20 mouse cellular contexts compared by ENCODE assay signal in the genomic region with DNA sequence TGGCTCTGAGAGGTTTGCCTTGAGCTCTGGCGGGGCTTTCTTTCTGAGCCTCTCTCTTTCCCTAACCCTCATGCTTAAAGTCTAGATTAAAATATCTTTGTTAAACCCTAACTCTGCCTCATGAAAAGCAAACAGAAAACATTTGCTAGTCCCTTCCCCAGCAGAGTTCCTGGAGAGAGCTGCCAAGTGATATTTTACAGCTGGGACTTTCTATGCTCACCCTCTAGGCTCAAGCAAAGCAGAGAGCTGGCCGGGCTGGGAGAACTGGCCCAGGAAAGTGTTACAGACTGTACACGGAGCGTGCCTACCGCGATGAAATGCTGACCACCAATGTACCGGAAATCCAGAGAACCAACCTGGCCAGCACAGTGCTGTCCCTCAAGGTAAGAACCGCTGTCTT. TPM values are rescaled to one million over a fixed set of nuclear protein-coding genes. Genes with fewer than 3 reads are reported as not detected.
DNase-seq lines count a peak whose midpoint lies in the region; ATAC-seq and TF ChIP-seq lines count a peak whose summit lies in the region.
"Had no signal": no experiment of that assay in that cellular context is flagged by ENCODE, and none has a peak within 500 bp of the region (broad histone marks: within the 10 kb centered on the region; RNA-seq: fewer than 3 reads in every experiment).

No protein-coding gene starts in this region.

- intact Hi-C loops in heart, postnatal 25 days (cut with DNase I) = no loop called here
- intact Hi-C loops in left cerebral cortex, postnatal 10 days (cut with DNase I) = no loop called here

- peak; percentile 34 for DNase-seq in heart, postnatal 4 days
- no peak for DNase-seq in heart, postnatal 25 days (ENCODE audit: low spot score)
- no peak for DNase-seq in layer of hippocampus, adult 2 months (ENCODE audit: low spot score in 2 of 2)
- no peak for DNase-seq in layer of hippocampus, postnatal 10 days (ENCODE audit: low spot score in 2 of 2)
- DNase-seq in lung, postnatal 10 days = peak; percentile 74
- DNase-seq in left cerebral cortex, postnatal 10 days (ENCODE audit: extremely low spot score in 1 of 2, low spot score in 2 of 2) = no peak
- DNase-seq: B cell, adult 2 months; cerebellum, adult 11 months; cerebellum, postnatal 25 days; gastrocnemius, postnatal 10 days; left cerebral cortex, postnatal 4 days; liver; midbrain, embryonic 14.5 days; thymus, adult 2 months had no signal

- peak overlapping the region; percentile 21 for H3K27ac ChIP-seq in layer of hippocampus, adult 2 months
- peak overlapping the region; percentile 44 for H3K27ac ChIP-seq in stomach, embryonic 16.5 days (ENCODE audit: low read length)
- H3K27ac ChIP-seq: embryonic facial prominence, embryonic 15.5 days; forebrain, embryonic 10.5 days; hindbrain, embryonic 15.5 days had no signal

- 0 out of 2 replicates have a peak, but pooled peaks cover 21% of the 10 kb centered on the region for H3K36me3 ChIP-seq in stomach, embryonic 16.5 days (ENCODE audit: control insufficient read depth, insufficient read depth, low read length)

- no peak overlapping the region for H3K4me2 ChIP-seq in stomach, embryonic 16.5 days (ENCODE audit: low read depth, low read length)
- H3K4me2 ChIP-seq: embryonic facial prominence, embryonic 15.5 days; hindbrain, embryonic 15.5 days had no signal

- H3K27me3 ChIP-seq in stomach, embryonic 16.5 days (ENCODE audit: control insufficient read depth, insufficient read depth, low read length) = no peaks in the 10 kb centered on the region
- H3K27me3 ChIP-seq: embryonic facial prominence, embryonic 15.5 days; hindbrain, embryonic 15.5 days; megakaryocyte, embryonic 14.5 days had no signal

- TF ChIP-seq CTCF in layer of hippocampus, adult 2 months (conservative IDR thresholded peaks at IDR 0.05) = no peak

- H3K9me3 ChIP-seq in stomach, embryonic 16.5 days (replicated peaks; ENCODE audit: control insufficient read depth, low read length) = no peaks in the 10 kb centered on the region
- H3K9me3 ChIP-seq: embryonic facial prominence, embryonic 15.5 days; forebrain, embryonic 10.5 days; hindbrain, embryonic 15.5 days; megakaryocyte, embryonic 14.5 days had no signal

- no peaks in the 10 kb centered on the region for H3K4me1 ChIP-seq in stomach, embryonic 16.5 days (ENCODE audit: control insufficient read depth, insufficient read depth, low read length)
- H3K4me1 ChIP-seq: forebrain, embryonic 10.5 days; megakaryocyte, embryonic 14.5 days had no signal

- no peak overlapping the region for H3K9ac ChIP-seq in stomach, embryonic 16.5 days (ENCODE audit: low read length)
- H3K9ac ChIP-seq: embryonic facial prominence, embryonic 15.5 days; hindbrain, embryonic 15.5 days had no signal

- WGBS in stomach, embryonic 16.5 days = 75% methylated on average over 8 of the region's 8 CpGs

- H3K4me3 ChIP-seq in layer of hippocampus, adult 2 months = no peak overlapping the region
- H3K4me3 ChIP-seq in stomach, embryonic 16.5 days (replicated peaks; ENCODE audit: low read length) = no peak overlapping the region
- H3K4me3 ChIP-seq: embryonic facial prominence, embryonic 15.5 days; forebrain, embryonic 10.5 days; hindbrain, embryonic 15.5 days; megakaryocyte, embryonic 14.5 days had no signal

- no peak for ATAC-seq in stomach, embryonic 16.5 days (ENCODE audit: insufficient read depth, low FRiP score)
- ATAC-seq: intestine, postnatal 0 days had no signal

RNA-seq across cellular contexts. Expression of gene Dhx8, which starts 24.6 kb away (rescaled TPM):
- 10 to 100 TPM; 21.6 to 21.7 TPM for total RNA-seq in heart, postnatal 4 days (2021)
- 10 to 100 TPM; 14.2 to 16.4 TPM for total RNA-seq in heart, postnatal 25 days (2021)
- 10 to 100 TPM; 33.2 to 38.4 TPM for total RNA-seq in layer of hippocampus, adult 2 months (2021)
- total RNA-seq in layer of hippocampus, postnatal 10 days (2021) = 10 to 100 TPM; 31.3 to 32.3 TPM
- 28.5 and 29.4 TPM in 2 replicates for polyA plus RNA-seq in stomach, embryonic 16.5 days (2015; fragmentation: Nextera tagmentation; extraction: Ambion mirVana)
- total RNA-seq in left cerebral cortex, postnatal 10 days (2021) = 10 to 100 TPM; 32.8 to 34.5 TPM

RNA-seq across cellular contexts. Expression of gene Etv4, which starts 27.8 kb away (rescaled TPM):
- total RNA-seq in heart, postnatal 4 days (2021) = 1 to 10 TPM; 6.6 to 6.8 TPM
- total RNA-seq in heart, postnatal 25 days (2021) = under 1 TPM; 0.26 to 0.53 TPM
- total RNA-seq in layer of hippocampus, adult 2 months (2021) = 10 to 100 TPM; 10.1 to 10.7 TPM
- 10 to 100 TPM; 25.8 to 29.3 TPM for total RNA-seq in layer of hippocampus, postnatal 10 days (2021)
- polyA plus RNA-seq in stomach, embryonic 16.5 days (2015; fragmentation: Nextera tagmentation; extraction: Ambion mirVana) = 4.9 and 6.6 TPM in 2 replicates
- total RNA-seq in left cerebral cortex, postnatal 10 days (2021) = 10 to 100 TPM; 20.3 to 20.9 TPM

Comparison
In these comparisons a context has a peak if more than half of its experiments do, and no peak if none do; other contexts are left out.
1. DNase-seq: peak in heart, postnatal 4 days (single experiment) and lung, postnatal 10 days (single experiment); none in heart, postnatal 25 days (single experiment), layer of hippocampus, adult 2 months (0 of 2), layer of hippocampus, postnatal 10 days (0 of 2) and left cerebral cortex, postnatal 10 days (0 of 2).
2. RNA of gene Etv4, which starts 27.8 kb away (total RNA-seq): 25.8 to 29.3 TPM in layer of hippocampus, postnatal 10 days, 20.3 to 20.9 TPM in left cerebral cortex, postnatal 10 days, 10.1 to 10.7 TPM in layer of hippocampus, adult 2 months and 6.6 to 6.8 TPM in heart, postnatal 4 days; 0.26 to 0.53 TPM in heart, postnatal 25 days; every median in the first group is over 4 times any median in the second.